Mouse (Mus musculus) limb, embryonic 11.5 days (tissue): Measurements from ENCODE around the gene Dntt. TPM values are rescaled to one million over a fixed set of nuclear protein-coding genes. Genes with fewer than 3 reads are reported as not detected.

Experiments
- ATAC-seq: fragments of 200-750 bp; cut with Nextera tagmentation; 2 replicates; pipeline ENCODE4 v1.8.0; 2017; ENCODE audit warnings: low read depth; ENCODE audit not compliant: insufficient number of reproducible peaks, low FRiP score, low TSS enrichment
- DNase-seq: peaks from one replicate; pipeline ENCODE4 v3.0.0-alpha.2; 2015; ENCODE audit warnings: low spot score
- H3K27ac ChIP-seq: fragments of 300-500 bp; sonication (generic); replicated peaks from 2 replicates; pipeline ENCODE4 v1.5.1; 2014; ENCODE audit warnings: low read depth, mild to moderate bottlenecking, low read length
- H3K27me3 ChIP-seq: fragments of 300-500 bp; sonication (generic); 2 replicates; pipeline ENCODE4 v1.6.1; 2014; ENCODE audit warnings: mild to moderate bottlenecking, low read length, mixed read lengths; ENCODE audit not compliant: control insufficient read depth, insufficient read depth
- H3K36me3 ChIP-seq: fragments of 300-500 bp; sonication (generic); 2 replicates; pipeline ENCODE4 v1.6.1; 2014; ENCODE audit warnings: mild to moderate bottlenecking, low read length, moderate library complexity, mixed read lengths; ENCODE audit not compliant: control insufficient read depth, insufficient read depth
- H3K4me1 ChIP-seq: fragments of 300-500 bp; sonication (generic); 2 replicates; pipeline ENCODE4 v1.6.1; 2014; ENCODE audit warnings: low read length, mixed read lengths; ENCODE audit not compliant: control insufficient read depth, insufficient read depth
- H3K4me2 ChIP-seq: fragments of 300-500 bp; sonication (generic); 2 replicates; pipeline ENCODE4 v1.6.1; 2014; ENCODE audit warnings: low read depth, mild to moderate bottlenecking, moderate library complexity; ENCODE audit not compliant: severe bottlenecking
- H3K4me3 ChIP-seq: fragments of 300-500 bp; sonication (generic); 2 replicates; pipeline ENCODE4 v1.5.1; 2014; ENCODE audit warnings: low read depth, low read length
- H3K9ac ChIP-seq: fragments of 300-500 bp; sonication (generic); 2 replicates; pipeline ENCODE4 v1.6.1; 2014; ENCODE audit warnings: mild to moderate bottlenecking, low read length
- H3K9me3 ChIP-seq: fragments of 300-500 bp; sonication (generic); 2 replicates; pipeline ENCODE4 v1.6.1; 2016; ENCODE audit warnings: low read length; ENCODE audit not compliant: control insufficient read depth
- WGBS: fragments of 180-500 bp; shearing (Covaris S2); extraction: QIAGEN DNeasy Blood & Tissue Kit; methylation state at CpG from one replicate; pipeline ENCODE4 v1.1.7; 2014; 5-methylcytosine and 5-hydroxymethylcytosine counted together
- polyA plus RNA-seq: library from polyadenylated mRNA; unstranded; fragments of >200 nt; fragmentation: Nextera tagmentation; extraction: Ambion mirVana; gene quantifications from 2 replicates; pipeline ENCODE4 v1.2.1, GENCODE M21; 2014

The Dntt gene
- polyA plus RNA-seq, 1 experiment from 2014 or later = not detected

DNA sequence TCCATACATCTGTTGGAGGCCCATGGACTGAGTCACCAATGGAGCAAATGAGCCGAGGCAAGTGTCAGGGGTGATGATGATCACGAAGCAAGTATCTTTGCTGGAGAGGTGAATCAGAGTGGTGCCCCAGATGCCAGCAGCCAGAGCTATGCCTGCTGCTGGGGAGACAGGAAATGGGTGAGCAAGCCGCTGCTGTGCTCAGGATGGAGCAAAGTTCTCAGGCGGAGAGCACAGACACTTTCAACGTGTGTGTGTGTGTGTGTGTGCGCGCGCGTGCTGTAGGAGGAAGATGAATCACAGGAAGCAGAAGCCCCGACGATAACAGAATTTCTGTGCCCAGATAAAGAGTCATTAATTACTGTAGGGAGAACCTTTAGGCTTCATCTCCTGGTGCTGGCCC lies 1.9 kb downstream of the Dntt start:
- DNase-seq (no peak), ATAC-seq (no peak)
- H3K27me3 ChIP-seq = no peaks in the 10 kb centered on the region
- 77% methylated on average over 11 of the region's 11 CpGs for WGBS
- H3K27ac ChIP-seq = no peak overlapping the region
- no peak overlapping the region for H3K4me2 ChIP-seq
- no peaks in the 10 kb centered on the region for H3K9me3 ChIP-seq
- no peaks in the 10 kb centered on the region for H3K36me3 ChIP-seq
- H3K4me1 ChIP-seq = no peaks in the 10 kb centered on the region
- no peak overlapping the region for H3K9ac ChIP-seq
- no peak overlapping the region for H3K4me3 ChIP-seq

DNA sequence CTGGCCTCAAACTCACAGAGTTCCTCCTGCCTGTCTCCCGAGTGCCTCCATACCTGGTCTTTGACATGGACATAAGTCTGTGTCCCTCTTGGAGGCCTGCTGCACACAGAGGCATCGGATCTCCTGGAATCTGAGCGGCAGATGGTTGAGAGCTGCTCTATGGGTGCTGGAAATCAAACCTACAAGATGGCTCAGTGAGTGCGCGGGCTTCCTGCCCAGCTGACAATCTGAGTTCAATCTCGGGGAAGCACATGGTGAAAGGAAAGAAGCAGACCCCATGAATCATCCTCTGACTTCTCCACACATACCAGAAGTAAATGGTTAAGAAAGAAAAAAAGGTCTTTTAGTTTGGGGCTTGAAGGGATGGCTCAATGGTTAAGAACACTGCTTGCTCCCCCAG lies 2.8 kb downstream of the Dntt start:
- 88% methylated on average over 6 of the region's 6 CpGs for WGBS
- Histone ChIP-seq H3K27me3 (no peaks in the 10 kb centered on the region), H3K9ac (no peak overlapping the region), H3K27ac (no peak overlapping the region), H3K4me1 (no peaks in the 10 kb centered on the region), H3K9me3 (no peaks in the 10 kb centered on the region), H3K4me2 (no peak overlapping the region), H3K36me3 (no peaks in the 10 kb centered on the region), H3K4me3 (no peak overlapping the region)
- no peak for DNase-seq
- no peak for ATAC-seq

GRCm38 (mm10) chr19:41035809-41036551 lies 6.9 kb downstream of the Dntt start:
- Histone ChIP-seq H3K9ac (no peak overlapping the region), H3K9me3 (no peaks in the 10 kb centered on the region), H3K27ac (no peak overlapping the region), H3K27me3 (no peaks in the 10 kb centered on the region), H3K4me3 (no peak overlapping the region), H3K4me1 (no peaks in the 10 kb centered on the region), H3K4me2 (no peak overlapping the region), H3K36me3 (no peaks in the 10 kb centered on the region)
- DNase-seq = no peak
- WGBS = 86% methylated on average over 4 of the region's 4 CpGs
- no peak for ATAC-seq

- ATAC-seq = no peak
- no peak overlapping the region for H3K9ac ChIP-seq
- no peaks in the 10 kb centered on the region for H3K27me3 ChIP-seq
- H3K36me3 ChIP-seq = no peaks in the 10 kb centered on the region
- H3K4me1 ChIP-seq = no peaks in the 10 kb centered on the region
- 83% methylated on average over 7 of the region's 7 CpGs for WGBS
- H3K9me3 ChIP-seq = no peaks in the 10 kb centered on the region
- H3K27ac ChIP-seq = no peak overlapping the region
- H3K4me2 ChIP-seq = no peak overlapping the region
- no peak for DNase-seq
- H3K4me3 ChIP-seq = no peak overlapping the region
These were observed 10.0 kb downstream of the Dntt start for GRCm38 (mm10) chr19:41039110-41039509.

- 45% methylated on average over 10 of the region's 10 CpGs for WGBS
- Histone ChIP-seq H3K9ac (no peak overlapping the region), H3K4me2 (no peak overlapping the region), H3K4me1 (no peaks in the 10 kb centered on the region), H3K9me3 (no peaks in the 10 kb centered on the region), H3K27ac (no peak overlapping the region), H3K27me3 (no peaks in the 10 kb centered on the region), H3K36me3 (no peaks in the 10 kb centered on the region), H3K4me3 (no peak overlapping the region)
- no peak for DNase-seq
- ATAC-seq = no peak
These were observed 16.2 kb downstream of the Dntt start for GRCm38 (mm10) chr19:41045091-41045770.

GRCm38 (mm10) chr19:41047437-41048186 lies 18.5 kb downstream of the Dntt start:
- H3K27me3 ChIP-seq = no peaks in the 10 kb centered on the region
- 85% methylated on average over 9 of the region's 9 CpGs for WGBS
- DNase-seq = no peak
- H3K4me2 ChIP-seq = no peak overlapping the region
- no peaks in the 10 kb centered on the region for H3K4me1 ChIP-seq
- H3K36me3 ChIP-seq = no peaks in the 10 kb centered on the region
- no peak overlapping the region for H3K4me3 ChIP-seq
- H3K27ac ChIP-seq = no peak overlapping the region
- no peak overlapping the region for H3K9ac ChIP-seq
- no peak for ATAC-seq
- no peaks in the 10 kb centered on the region for H3K9me3 ChIP-seq

DNA sequence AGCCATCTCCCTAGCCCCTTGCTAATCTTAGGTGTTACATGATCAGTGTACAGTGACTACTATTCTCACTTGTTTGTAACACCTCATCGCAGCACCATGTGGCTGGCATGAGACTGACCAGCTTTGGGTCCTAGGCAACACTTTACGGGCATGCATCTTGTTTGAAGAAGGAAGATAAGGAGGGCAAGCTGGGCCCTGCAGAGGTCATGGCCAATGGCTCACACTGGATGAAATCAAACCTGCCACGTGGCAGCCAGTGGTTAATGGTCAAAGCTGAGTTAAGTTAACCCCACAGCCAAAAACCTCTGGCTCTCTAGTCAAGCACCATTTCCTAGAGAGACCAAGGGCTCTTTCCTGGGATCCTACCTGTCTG lies 19.1 kb downstream of the Dntt start:
- ATAC-seq = no peak

GRCm38 (mm10) chr19:41051714-41052113 lies 22.6 kb downstream of the Dntt start:
- Histone ChIP-seq H3K4me3 (no peak overlapping the region), H3K9ac (no peak overlapping the region), H3K36me3 (no peaks in the 10 kb centered on the region), H3K27ac (no peak overlapping the region), H3K27me3 (no peaks in the 10 kb centered on the region), H3K9me3 (no peaks in the 10 kb centered on the region), H3K4me2 (no peak overlapping the region), H3K4me1 (no peaks in the 10 kb centered on the region)
- 90% methylated on average over 1 of the region's 1 CpGs for WGBS
- DNase-seq (no peak), ATAC-seq (no peak)

More for the DNA sequence above, 19.1 kb downstream of the Dntt start:
- Histone ChIP-seq H3K4me1 (no peaks in the 10 kb centered on the region), H3K4me2 (no peak overlapping the region), H3K36me3 (no peaks in the 10 kb centered on the region), H3K9me3 (no peaks in the 10 kb centered on the region), H3K9ac (no peak overlapping the region), H3K4me3 (no peak overlapping the region), H3K27ac (no peak overlapping the region), H3K27me3 (no peaks in the 10 kb centered on the region)
- DNase-seq = no peak
- 81% methylated on average over 3 of the region's 3 CpGs for WGBS
